Mouse (Mus musculus) forebrain, embryonic 10.5 days (tissue): ENCODE results near the gene Pgam2. TPM values are rescaled to one million over a fixed set of nuclear protein-coding genes. Genes with fewer than 3 reads are reported as not detected.

ENCODE experiments used
- DNase-seq: peaks from one replicate; pipeline ENCODE4 v3.0.0-alpha.2; 2017; ENCODE audit warnings: low spot score; ENCODE audit errors: extremely low spot score
- H3K27ac ChIP-seq: fragments of 300-500 bp; sonication (generic); 2 replicates; pipeline ENCODE4 v1.5.1; 2016; ENCODE audit warnings: mild to moderate bottlenecking
- H3K27me3 ChIP-seq: fragments of 300-500 bp; sonication (generic); 2 replicates; pipeline ENCODE4 v1.6.1; 2016; ENCODE audit warnings: mild to moderate bottlenecking; ENCODE audit not compliant: poor library complexity, severe bottlenecking
- H3K36me3 ChIP-seq: fragments of 300-500 bp; sonication (generic); replicated peaks from 2 replicates; pipeline ENCODE4 v1.6.1; 2016; ENCODE audit warnings: mild to moderate bottlenecking, moderate library complexity
- H3K4me1 ChIP-seq: fragments of 300-500 bp; sonication (generic); 2 replicates; pipeline ENCODE4 v1.6.1; 2016
- H3K4me3 ChIP-seq: fragments of 300-500 bp; sonication (generic); 2 replicates; pipeline ENCODE4 v1.5.1; 2016; ENCODE audit warnings: mild to moderate bottlenecking, moderate library complexity
- H3K9me3 ChIP-seq: fragments of 300-500 bp; sonication (generic); 2 replicates; pipeline ENCODE4 v1.6.1; 2016; ENCODE audit warnings: mild to moderate bottlenecking, moderate library complexity
- WGBS: fragments of 180-500 bp; shearing (Covaris S2); methylation state at CpG from one replicate; pipeline ENCODE4 v1.1.7; 2016; 5-methylcytosine and 5-hydroxymethylcytosine counted together
- polyA plus RNA-seq: library from polyadenylated mRNA; unstranded; fragments of >200 nt; fragmentation: Nextera tagmentation; extraction: Ambion mirVana; gene quantifications from 2 replicates; pipeline ENCODE4 v1.2.1, GENCODE M21; 2016

Pgam2 gene
- polyA plus RNA-seq, 1 experiment from 2014 or later: 2.8 TPM

- peak overlapping the region; percentile 91 for H3K4me3 ChIP-seq
- H3K27ac ChIP-seq: peak overlapping the region; percentile 93
- no peaks in the 10 kb centered on the region for H3K27me3 ChIP-seq
- no peak for DNase-seq
- H3K36me3 ChIP-seq: peaks cover 28% of the 10 kb centered on the region
- no peaks in the 10 kb centered on the region for H3K9me3 ChIP-seq
- H3K4me1 ChIP-seq: peaks cover 30% of the 10 kb centered on the region
- WGBS: 42% methylated on average over 8 of the region's 8 CpGs
Observed at GRCm38 (mm10) chr11:5787671-5788055, 15.9 kb downstream of the Pgam2 start.

GRCm38 (mm10) chr11:5785732-5786131, 17.8 kb downstream of the Pgam2 start:
- H3K36me3 ChIP-seq: peaks cover 14% of the 10 kb centered on the region

DNA sequence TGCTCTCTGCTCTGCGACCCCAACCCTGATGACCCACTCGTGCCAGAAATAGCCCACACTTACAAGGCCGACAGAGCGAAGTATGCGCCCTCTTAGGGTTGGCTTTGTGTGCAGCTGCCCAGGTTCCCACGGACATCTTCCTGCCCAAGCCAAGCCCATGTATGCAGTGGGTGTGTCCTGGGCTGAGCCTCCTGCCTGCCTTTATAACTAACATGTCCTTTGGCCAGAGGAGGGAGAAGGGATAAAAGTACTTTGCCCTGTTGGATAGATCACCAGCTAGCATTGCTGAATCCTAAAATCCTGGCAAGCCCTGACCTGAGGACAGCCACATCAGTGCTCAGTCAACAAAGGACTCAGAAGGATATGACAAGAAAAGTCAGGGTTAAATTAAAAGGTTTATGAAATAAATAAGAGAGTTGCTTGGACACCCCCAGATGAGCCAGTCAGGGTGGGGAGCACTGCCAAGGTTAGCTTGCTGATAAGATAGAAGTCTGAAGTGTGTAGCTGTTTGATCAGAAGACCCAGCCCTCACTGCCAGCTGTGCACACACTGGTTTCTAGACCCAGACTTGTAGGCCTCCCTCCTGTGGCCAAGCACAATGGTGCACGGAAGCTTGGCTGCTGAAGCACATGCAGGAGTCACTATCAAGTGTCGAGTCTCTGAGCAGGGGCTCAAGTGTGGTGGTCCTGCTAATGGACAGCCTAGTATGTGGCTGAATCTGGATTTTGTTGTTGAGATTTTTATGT, 21.2 kb downstream of the Pgam2 start:
- H3K4me3 ChIP-seq: no peak overlapping the region
- no peak for DNase-seq
- H3K27me3 ChIP-seq: no peaks in the 10 kb centered on the region
- H3K9me3 ChIP-seq: no peaks in the 10 kb centered on the region
- H3K4me1 ChIP-seq: peaks cover 7% of the 10 kb centered on the region
- WGBS: 78% methylated on average over 8 of the region's 8 CpGs
- no peak overlapping the region for H3K27ac ChIP-seq
- H3K36me3 ChIP-seq: peaks cover 3% of the 10 kb centered on the region; the same call in 1 of the 2 replicates

More at GRCm38 (mm10) chr11:5785732-5786131, 17.8 kb downstream of the Pgam2 start:
- Histone ChIP-seq H3K27ac (no peak overlapping the region), H3K4me1 (peaks cover 30% of the 10 kb centered on the region), H3K9me3 (no peaks in the 10 kb centered on the region), H3K27me3 (no peaks in the 10 kb centered on the region), H3K4me3 (no peak overlapping the region)
- DNase-seq: no peak

DNA sequence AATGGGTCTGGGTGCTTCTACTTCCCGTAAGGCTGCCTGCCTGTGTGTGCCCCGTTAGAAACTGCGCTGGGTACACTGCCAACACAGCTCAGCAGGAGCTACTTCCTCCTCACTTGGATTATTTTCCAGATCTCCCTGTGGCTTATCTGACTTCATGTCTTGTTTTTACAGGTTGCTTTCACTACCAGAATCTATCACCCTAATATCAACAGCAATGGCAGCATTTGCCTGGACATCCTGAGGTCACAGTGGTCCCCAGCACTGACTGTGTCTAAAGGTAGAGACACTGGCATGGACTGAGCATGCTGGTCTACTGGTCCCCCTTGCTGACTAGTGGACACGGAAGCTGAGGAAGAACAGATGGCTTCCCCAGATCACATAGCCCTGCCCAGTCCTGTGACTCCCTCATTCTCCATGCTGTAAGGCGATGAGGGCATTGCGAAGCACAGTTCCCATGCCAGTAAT, 23.5 kb downstream of the Pgam2 start:
- H3K36me3 ChIP-seq: peaks cover 3% of the 10 kb centered on the region; the same call in 1 of the 2 replicates
- H3K4me1 ChIP-seq: no peaks in the 10 kb centered on the region
- no peaks in the 10 kb centered on the region for H3K27me3 ChIP-seq
- WGBS: 95% methylated on average over 6 of the region's 6 CpGs
- no peaks in the 10 kb centered on the region for H3K9me3 ChIP-seq
- no peak for DNase-seq
- H3K27ac ChIP-seq: no peak overlapping the region
- no peak overlapping the region for H3K4me3 ChIP-seq

DNA sequence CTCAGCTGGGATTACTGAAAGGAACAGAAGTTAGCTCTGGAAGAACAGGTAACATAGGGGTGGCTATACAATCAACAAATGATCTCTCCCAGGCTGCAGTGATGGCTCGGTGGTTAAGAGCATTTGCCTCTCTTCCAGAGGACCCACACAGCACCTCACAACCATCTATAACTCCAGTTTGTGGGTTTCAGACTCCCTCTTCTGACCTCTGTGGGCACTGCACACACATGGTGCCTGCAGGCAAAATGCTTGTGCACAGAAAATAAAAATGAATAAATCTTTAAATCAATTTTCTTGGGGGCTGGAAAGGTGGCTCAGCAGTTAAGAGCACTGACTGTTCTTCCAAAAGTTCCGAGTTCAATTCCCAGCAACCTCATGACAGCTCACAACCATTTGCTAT, 25.1 kb downstream of the Pgam2 start:
- no peak overlapping the region for H3K27ac ChIP-seq
- H3K4me3 ChIP-seq: no peak overlapping the region
- H3K36me3 ChIP-seq: peaks cover 3% of the 10 kb centered on the region; the same call in 1 of the 2 replicates
- H3K4me1 ChIP-seq: no peaks in the 10 kb centered on the region
- H3K9me3 ChIP-seq: no peaks in the 10 kb centered on the region; the same call in 1 of the 2 replicates
- 70% methylated on average over 2 of the region's 2 CpGs for WGBS
- no peaks in the 10 kb centered on the region for H3K27me3 ChIP-seq
- DNase-seq: no peak

- WGBS: 93% methylated on average over 6 of the region's 6 CpGs
Observed at GRCm38 (mm10) chr11:5766019-5766418, 37.5 kb downstream of the Pgam2 start.

GRCm38 (mm10) chr11:5762633-5762982, 40.9 kb downstream of the Pgam2 start:
- Histone ChIP-seq H3K27me3 (no peaks in the 10 kb centered on the region), H3K36me3 (peaks cover 15% of the 10 kb centered on the region), H3K4me3 (peak overlapping the region; percentile 76), H3K4me1 (peaks cover 13% of the 10 kb centered on the region), H3K27ac (peak overlapping the region; percentile 96), H3K9me3 (no peaks in the 10 kb centered on the region)
- 22% methylated on average over 6 of the region's 6 CpGs for whole genome bisulfite sequencing
- no peak for DNase-seq

More at GRCm38 (mm10) chr11:5766019-5766418, 37.5 kb downstream of the Pgam2 start:
- Histone ChIP-seq H3K4me1 (peaks cover 5% of the 10 kb centered on the region), H3K4me3 (no peak overlapping the region), H3K36me3 (peaks cover 18% of the 10 kb centered on the region), H3K9me3 (no peaks in the 10 kb centered on the region), H3K27me3 (no peaks in the 10 kb centered on the region), H3K27ac (no peak overlapping the region)
- no peak for DNase-seq

DNA sequence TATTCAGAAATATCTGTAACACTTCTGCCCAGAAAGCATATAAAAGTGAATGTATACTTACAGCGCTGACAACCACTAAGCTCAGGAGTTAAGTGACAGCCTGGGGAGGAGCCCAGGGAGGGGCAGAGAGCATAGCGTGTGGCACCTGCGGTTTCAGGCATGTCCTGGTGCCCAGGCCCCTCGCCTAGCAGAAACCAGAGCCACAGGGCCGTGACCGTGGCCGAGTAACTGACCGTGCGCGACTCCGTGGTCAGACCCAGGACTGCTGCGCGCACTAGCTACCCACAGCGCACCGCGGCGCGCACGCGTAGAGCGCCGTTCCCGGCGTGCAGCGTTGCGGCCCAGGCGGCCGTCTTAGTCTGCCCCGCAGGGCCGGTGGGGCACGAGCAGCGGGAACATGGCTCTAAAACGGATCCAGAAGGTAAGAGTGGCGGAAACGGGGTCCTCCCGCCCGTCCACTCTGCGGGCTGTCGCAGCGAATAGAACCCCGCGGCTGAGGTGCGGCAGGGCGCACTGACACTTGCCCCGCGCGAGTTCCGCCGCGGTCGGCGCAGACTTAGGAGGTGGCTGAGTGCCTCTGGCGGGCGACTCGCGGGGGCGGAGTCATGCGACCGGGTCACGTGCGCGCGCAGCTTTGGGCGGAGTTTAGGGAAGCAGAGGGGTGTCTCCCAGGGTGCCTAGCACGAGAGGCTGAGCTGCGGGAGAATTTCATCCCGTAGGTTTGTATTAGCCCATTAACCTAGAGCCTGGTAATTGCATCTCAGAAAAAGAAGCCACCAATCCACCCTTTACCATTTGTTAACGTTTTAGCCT, 41.5 kb downstream of the Pgam2 start, which contains the start of gene Urgcp:
Gene Urgcp (minus strand): TSS at position 557 of the 813 bp plus-strand sequence.
- Histone ChIP-seq H3K4me1 (peaks cover 13% of the 10 kb centered on the region), H3K9me3 (no peaks in the 10 kb centered on the region), H3K27me3 (no peaks in the 10 kb centered on the region), H3K36me3 (peaks cover 19% of the 10 kb centered on the region), H3K4me3 (peak within 1 kb of the TSS; percentile 76), H3K27ac (peak within 1 kb of the TSS; percentile 96)
- peak; percentile 98 for DNase-seq
- under 1% methylated on average over 68 of the region's 68 CpGs for whole genome bisulfite sequencing

DNA sequence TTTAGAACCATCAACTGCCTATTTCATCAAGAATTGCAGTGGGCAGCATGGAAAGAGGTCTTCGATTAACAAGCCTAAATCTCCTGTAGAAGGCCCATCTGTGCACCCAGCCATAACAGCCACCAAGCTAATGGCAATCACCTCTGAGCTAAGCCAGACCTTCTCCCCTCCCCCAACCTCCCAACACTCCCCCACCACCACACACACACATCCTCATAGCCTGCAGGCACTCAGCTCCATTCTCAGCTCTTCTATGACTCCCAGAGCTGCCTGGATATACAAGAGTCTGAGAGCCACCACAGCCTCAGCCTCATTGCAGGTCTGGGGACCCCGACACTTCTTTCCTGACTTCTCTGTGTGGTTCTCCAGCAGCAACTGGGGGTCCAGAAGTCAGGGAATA, 49.8 kb downstream of the Pgam2 start:
- Histone ChIP-seq H3K4me1 (0 out of 2 replicates have a peak, but pooled peaks cover 3% of the 10 kb centered on the region), H3K9me3 (peaks cover 26% of the 10 kb centered on the region), H3K4me3 (no peak overlapping the region), H3K27me3 (no peaks in the 10 kb centered on the region), H3K27ac (no peak overlapping the region), H3K36me3 (peaks cover 41% of the 10 kb centered on the region)
- WGBS: 90% methylated on average over 2 of the region's 2 CpGs
- no peak for DNase-seq

Other genes starting within 250 kb of the Pgam2 start
- not detected in 2 replicates for gene Ankrd36, start 234.0 kb downstream of the Pgam2 start, polyA plus RNA-seq
- 160 and 169 TPM in 2 replicates for gene Mrps24, start 88.1 kb downstream of the Pgam2 start, polyA plus RNA-seq
- gene Urgcp, start 41.4 kb downstream of the Pgam2 start, polyA plus RNA-seq: 19.3 and 20.3 TPM in 2 replicates
- 140 and 141 TPM in 2 replicates for gene Dbnl, start 15.2 kb downstream of the Pgam2 start, polyA plus RNA-seq
- 10.1 and 10.6 TPM in 2 replicates for gene Polm, start 34.3 kb upstream of the Pgam2 start, polyA plus RNA-seq
- gene Aebp1, start 58.2 kb upstream of the Pgam2 start, polyA plus RNA-seq: 8.0 and 8.8 TPM in 2 replicates
- 158 and 163 TPM in 2 replicates for gene Pold2, start 74.6 kb upstream of the Pgam2 start, polyA plus RNA-seq
- gene Myl7, start 95.0 kb upstream of the Pgam2 start, polyA plus RNA-seq: 2.6 and 3.1 TPM in 2 replicates
- 2.2 and 2.5 TPM in 2 replicates for gene Gck, start 146.3 kb upstream of the Pgam2 start, polyA plus RNA-seq
- 58.5 and 65.5 TPM in 2 replicates for gene Ykt6, start 152.0 kb upstream of the Pgam2 start, polyA plus RNA-seq